Mouse (Mus musculus) limb, embryonic 14.5 days (tissue): ENCODE measurements around the gene Vdr. TPM values are rescaled to one million over a fixed set of nuclear protein-coding genes. Genes with fewer than 3 reads are reported as not detected.
A peak's percentile ranks its signal among the peaks of the same experiment; 100 is the strongest.

Source experiments
- ATAC-seq: fragments of 200-750 bp; cut with Nextera tagmentation; 2 replicates; pipeline ENCODE4 v1.8.0; 2017; ENCODE audit warnings: low read depth, moderate number of reproducible peaks, moderate TSS enrichment; ENCODE audit not compliant: low FRiP score
- DNase-seq: peaks from one replicate; pipeline ENCODE4 v3.0.0-alpha.2; 2015; ENCODE audit warnings: low spot score
- H3K27ac ChIP-seq: fragments of 300-500 bp; sonication (generic); replicated peaks from 2 replicates; pipeline ENCODE4 v1.5.1; 2014; ENCODE audit warnings: low read depth, mild to moderate bottlenecking, low read length, moderate library complexity, mixed read lengths
- H3K27me3 ChIP-seq: fragments of 300-500 bp; sonication (generic); 2 replicates; pipeline ENCODE4 v1.6.1; 2014; ENCODE audit warnings: low read length, mixed read lengths; ENCODE audit not compliant: control insufficient read depth, insufficient read depth
- H3K36me3 ChIP-seq: fragments of 300-500 bp; sonication (generic); 2 replicates; pipeline ENCODE4 v1.6.1; 2014; ENCODE audit warnings: mild to moderate bottlenecking, low read length, moderate library complexity, mixed read lengths; ENCODE audit not compliant: control insufficient read depth, insufficient read depth
- H3K4me1 ChIP-seq: fragments of 300-500 bp; sonication (generic); 2 replicates; pipeline ENCODE4 v1.6.1; 2014; ENCODE audit warnings: antibody characterized with exemption, low read length, mixed read lengths; ENCODE audit not compliant: control insufficient read depth, insufficient read depth
- H3K4me2 ChIP-seq: fragments of 300-500 bp; sonication (generic); replicated peaks from 2 replicates; pipeline ENCODE4 v1.6.1; 2014; ENCODE audit warnings: low read depth, mild to moderate bottlenecking, low read length, moderate library complexity; ENCODE audit not compliant: severe bottlenecking
- H3K4me3 ChIP-seq: fragments of 300-500 bp; sonication (generic); replicated peaks from 2 replicates; pipeline ENCODE4 v1.5.1; 2014; ENCODE audit warnings: low read length
- H3K9ac ChIP-seq: fragments of 300-500 bp; sonication (generic); 2 replicates; pipeline ENCODE4 v1.6.1; 2014; ENCODE audit warnings: mild to moderate bottlenecking, low read depth, low read length, moderate library complexity; ENCODE audit not compliant: severe bottlenecking
- H3K9me3 ChIP-seq: fragments of 300-500 bp; sonication (generic); 2 replicates; pipeline ENCODE4 v1.6.1; 2016; ENCODE audit warnings: low read length; ENCODE audit not compliant: control insufficient read depth
- POLR2A ChIP-seq: fragments of 200-500 bp; IDR thresholded peaks from 2 replicates; pipeline ENCODE4 v1.8.0; 2012; ENCODE audit warnings: inconsistent platforms, mild to moderate bottlenecking, moderate library complexity, borderline replicate concordance; ENCODE audit not compliant: insufficient read depth, insufficient read length; ENCODE audit errors: extremely low read depth
- WGBS: fragments of 180-500 bp; shearing (Covaris S2); extraction: QIAGEN DNeasy Blood & Tissue Kit; methylation state at CpG from one replicate; pipeline ENCODE4 v1.1.7; 2014; 5-methylcytosine and 5-hydroxymethylcytosine counted together
- polyA plus RNA-seq, 2 experiments: library from polyadenylated mRNA; depleted of rRNA in 1 of 2; stranded (reverse) in 1 of 2; unstranded in 1 of 2; fragments of >200 nt; fragmentation: Nextera tagmentation in 1 of 2; extraction: Ambion mirVana in 1 of 2; gene quantifications; 2 replicates each; pipeline versions ENCODE4 v1.2.1 to v1.2.3; 2012 to 2014

Vdr gene
- polyA plus RNA-seq, 2 experiments, result 2.0 to 3.4 TPM

GRCm38 (mm10) chr15:97814703-97815102, 95.7 kb downstream of the Vdr start:
- H3K4me1 ChIP-seq, result peaks cover 27% of the 10 kb centered on the region
- no peak for TF ChIP-seq POLR2A
- no peak overlapping the region for H3K4me3 ChIP-seq
- ATAC-seq (no peak), DNase-seq (no peak)
- no peak overlapping the region for H3K4me2 ChIP-seq
- no peak overlapping the region for H3K27ac ChIP-seq
- 44% methylated on average over 5 of the region's 5 CpGs for WGBS
- H3K27me3 ChIP-seq, result no peaks in the 10 kb centered on the region
- H3K9me3 ChIP-seq, result no peaks in the 10 kb centered on the region
- peak overlapping the region; percentile 12 for H3K9ac ChIP-seq
- peaks cover 14% of the 10 kb centered on the region for H3K36me3 ChIP-seq

GRCm38 (mm10) chr15:97813452-97814204, 96.8 kb downstream of the Vdr start:
- Histone ChIP-seq H3K4me3 (no peak overlapping the region), H3K27me3 (no peaks in the 10 kb centered on the region), H3K9ac (no peak overlapping the region), H3K4me2 (no peak overlapping the region), H3K4me1 (peaks cover 26% of the 10 kb centered on the region), H3K9me3 (no peaks in the 10 kb centered on the region), H3K36me3 (peaks cover 25% of the 10 kb centered on the region), H3K27ac (0 out of 2 replicates have a peak overlapping the region, but pooled peaks have one; percentile 16)
- DNase-seq (no peak), ATAC-seq (no peak)
- no peak for TF ChIP-seq POLR2A
- WGBS, result 60% methylated on average over 21 of the region's 21 CpGs

GRCm38 (mm10) chr15:97812875-97813274, 97.6 kb downstream of the Vdr start:
- H3K27ac ChIP-seq, result no peak overlapping the region
- ATAC-seq, result no peak

GRCm38 (mm10) chr15:97812126-97812525, 98.3 kb downstream of the Vdr start:
- H3K4me1 ChIP-seq, result peaks cover 26% of the 10 kb centered on the region
- no peak for TF ChIP-seq POLR2A
- ATAC-seq (no peak), DNase-seq (no peak)
- H3K9me3 ChIP-seq, result no peaks in the 10 kb centered on the region
- H3K4me3 ChIP-seq, result no peak overlapping the region
- no peaks in the 10 kb centered on the region for H3K27me3 ChIP-seq
- WGBS, result 74% methylated on average over 6 of the region's 6 CpGs
- H3K27ac ChIP-seq, result no peak overlapping the region
- no peak overlapping the region for H3K9ac ChIP-seq
- no peak overlapping the region for H3K4me2 ChIP-seq
- H3K36me3 ChIP-seq, result peaks cover 40% of the 10 kb centered on the region

More at GRCm38 (mm10) chr15:97812875-97813274, 97.6 kb downstream of the Vdr start:
- Histone ChIP-seq H3K4me3 (no peak overlapping the region), H3K9ac (no peak overlapping the region), H3K4me2 (no peak overlapping the region), H3K27me3 (no peaks in the 10 kb centered on the region), H3K4me1 (peaks cover 26% of the 10 kb centered on the region), H3K9me3 (no peaks in the 10 kb centered on the region), H3K36me3 (peaks cover 33% of the 10 kb centered on the region)
- no peak for DNase-seq
- no peak for TF ChIP-seq POLR2A
- 67% methylated on average over 7 of the region's 7 CpGs for WGBS

GRCm38 (mm10) chr15:97811307-97811706, 99.1 kb downstream of the Vdr start:
- H3K9ac ChIP-seq, result no peak overlapping the region
- no peak overlapping the region for H3K4me2 ChIP-seq
- ATAC-seq (no peak), DNase-seq (no peak)
- no peaks in the 10 kb centered on the region for H3K9me3 ChIP-seq
- H3K36me3 ChIP-seq, result peaks cover 48% of the 10 kb centered on the region
- no peaks in the 10 kb centered on the region for H3K27me3 ChIP-seq
- peaks cover 26% of the 10 kb centered on the region for H3K4me1 ChIP-seq
- no peak for TF ChIP-seq POLR2A
- WGBS, result 90% methylated on average over 9 of the region's 9 CpGs
- no peak overlapping the region for H3K27ac ChIP-seq
- H3K4me3 ChIP-seq, result no peak overlapping the region
